Mouse (Mus musculus): Measurements from ENCODE around the gene Zswim7.
"Not testable (repeated sequence)": the region's sequence is repeated elsewhere in the genome, so short reads cannot be mapped to it uniquely, and the experiment has no call there.

The Zswim7 gene

GRCm38 (mm10) chr11:62280675-62281600, at the start of gene Zswim7, which contains the start of gene Ttc19:
Zswim7 (minus strand) TSS chr11:62281375.
Ttc19 (plus strand) TSS chr11:62281473.
- peak; percentile 90 for DNase-seq

GRCm38 (mm10) chr11:62323659-62324058, 42.5 kb upstream of the Zswim7 start:
- DNase-seq = no peak

DNA sequence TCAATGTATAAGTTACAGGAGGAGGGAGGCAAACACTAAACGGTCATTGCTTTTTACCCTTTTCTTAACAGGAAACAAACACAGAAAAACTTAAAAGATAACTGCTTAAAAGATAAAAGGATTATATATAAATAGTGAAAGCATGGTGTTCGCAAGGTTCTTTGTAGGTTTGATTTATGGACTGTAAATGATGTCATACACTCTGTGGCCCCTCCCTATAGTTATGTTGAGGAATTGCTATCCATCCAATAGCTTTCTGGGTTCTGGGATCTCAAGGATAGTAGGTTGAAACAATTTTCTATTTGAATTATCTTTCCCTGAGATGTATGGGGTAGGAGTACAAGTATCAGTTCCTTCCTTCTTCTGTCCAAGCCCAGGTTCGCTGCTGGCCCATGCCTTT, 38.9 kb upstream of the Zswim7 start:
- no peak for DNase-seq

GRCm38 (mm10) chr11:62317746-62318145, 36.6 kb upstream of the Zswim7 start:
- DNase-seq = peak; percentile 32

DNA sequence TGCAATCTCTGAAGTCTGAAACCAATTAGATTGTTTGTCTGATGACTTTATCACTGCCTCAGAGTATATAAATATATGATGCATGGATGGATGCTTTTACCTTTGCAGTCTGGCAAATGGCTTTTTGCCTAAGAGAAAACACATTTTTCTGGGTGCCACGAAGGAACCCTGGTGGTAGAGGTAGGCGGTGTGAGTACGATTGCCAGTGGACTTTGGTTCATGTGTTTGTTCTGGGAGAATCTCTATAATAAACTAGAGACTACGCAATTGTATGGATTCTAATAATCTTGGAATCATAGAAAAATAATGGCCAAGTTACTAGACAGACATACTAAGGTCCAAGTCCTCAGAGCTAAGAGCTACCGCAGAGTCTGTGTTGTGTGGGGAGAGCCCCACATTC, 33.8 kb upstream of the Zswim7 start:
- no peak for DNase-seq

DNA sequence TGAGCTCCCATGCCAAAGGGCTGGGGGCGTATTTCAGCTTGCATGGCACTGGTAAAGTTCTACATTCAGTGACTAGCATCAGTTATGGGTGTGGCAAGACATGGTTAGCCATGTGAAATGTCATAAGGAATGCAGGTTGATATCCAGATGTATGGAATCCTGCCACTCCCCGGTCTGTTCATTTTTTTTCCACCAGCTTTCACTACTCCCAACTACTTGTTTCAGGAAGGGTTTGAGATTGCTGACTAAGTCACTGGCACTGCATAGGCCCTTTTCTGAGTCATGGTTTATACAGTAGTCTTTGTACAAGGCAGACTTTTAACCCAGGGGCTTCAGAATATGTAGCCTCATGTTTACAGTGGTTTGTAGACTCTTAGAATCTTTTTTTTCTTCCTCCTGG, 28.1 kb upstream of the Zswim7 start:
- no peak for DNase-seq

DNA sequence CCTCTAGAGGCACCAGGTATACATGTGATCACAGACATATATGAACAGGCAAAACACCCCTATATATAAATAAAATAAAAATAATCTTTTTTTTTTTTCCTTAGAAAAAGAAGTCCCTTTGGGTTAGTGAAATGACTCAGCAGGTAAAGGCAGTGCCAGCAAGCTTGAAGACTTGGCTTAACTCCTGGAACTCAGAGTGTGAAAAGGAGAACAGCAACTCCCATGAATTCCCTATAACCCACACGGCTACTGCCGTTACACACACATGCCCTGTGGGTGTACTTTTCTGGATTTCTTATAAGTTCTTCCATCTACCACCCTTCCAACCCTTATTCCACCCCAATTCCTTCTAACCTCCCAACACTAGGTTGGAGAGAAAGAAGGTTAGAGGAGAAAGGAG, 24.7 kb upstream of the Zswim7 start:
- DNase-seq = no peak

- DNase-seq = no peak
Observed at GRCm38 (mm10) chr11:62298883-62299282, 17.7 kb upstream of the Zswim7 start.

- no peak for DNase-seq
Observed at GRCm38 (mm10) chr11:62294121-62294520, 12.9 kb upstream of the Zswim7 start.

- no peak for DNase-seq
Observed at GRCm38 (mm10) chr11:62287700-62288099, 6.5 kb upstream of the Zswim7 start.

DNA sequence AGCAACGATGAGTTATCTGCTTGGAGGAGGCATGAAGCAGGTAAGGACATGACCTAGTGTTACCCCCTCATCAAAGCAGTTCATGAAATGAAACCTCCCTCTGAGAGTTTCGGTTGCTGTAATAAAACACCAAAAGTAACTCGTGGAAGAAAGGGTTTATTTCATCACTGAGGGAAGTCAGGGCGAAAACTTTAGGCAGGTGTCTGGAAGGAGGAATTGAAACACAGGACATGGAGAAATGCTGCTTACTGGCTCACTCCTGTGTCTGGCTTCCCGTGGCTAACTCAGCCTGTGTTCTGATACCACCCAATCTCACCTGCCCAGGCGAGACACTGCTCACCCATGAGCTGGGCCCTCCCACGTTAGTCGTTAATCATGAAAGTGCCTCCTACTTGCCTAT, 3.8 kb upstream of the Zswim7 start:
- no peak for DNase-seq

DNA sequence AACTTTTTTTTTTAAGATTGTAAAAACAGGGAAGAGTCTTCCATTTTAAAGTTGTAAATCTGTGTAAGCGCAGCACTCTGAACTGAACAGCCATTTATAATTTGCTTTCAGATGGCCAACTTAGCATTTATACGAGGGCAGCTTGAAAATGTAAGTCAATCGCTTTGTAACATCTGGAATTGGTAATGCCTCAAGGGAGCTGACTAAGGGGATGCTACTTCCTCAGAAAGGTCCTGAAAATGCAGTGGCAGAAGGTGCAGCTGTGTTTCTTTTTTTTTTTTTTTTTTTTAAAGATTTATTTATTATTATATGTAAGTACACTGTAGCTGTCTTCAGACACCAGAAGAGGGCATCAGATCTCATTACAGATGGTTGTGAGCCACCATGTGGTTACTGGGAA, 2.8 kb upstream of the Zswim7 start:
- DNase-seq = not testable (repeated sequence)

- no peak for DNase-seq
Observed at GRCm38 (mm10) chr11:62281601-62281997, 424 bp upstream of the Zswim7 start.

DNA sequence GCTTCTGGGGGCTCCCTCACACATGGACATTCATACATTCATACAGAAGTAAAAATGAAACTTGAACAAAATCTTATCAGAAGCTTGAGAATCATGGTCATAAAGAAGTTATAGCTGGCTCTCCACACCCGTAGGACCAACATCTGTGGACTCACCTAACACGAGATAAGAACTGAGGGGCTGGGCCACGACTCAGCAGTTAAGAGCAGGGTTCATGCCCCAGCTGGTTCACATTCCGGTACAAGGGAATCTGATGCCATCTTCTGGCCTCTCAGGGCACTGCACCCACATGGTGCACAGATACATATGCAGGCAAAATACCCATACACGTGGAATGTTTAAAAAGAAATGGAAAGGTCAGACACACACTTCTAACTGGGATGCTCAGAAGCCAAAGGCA, 3.1 kb downstream of the Zswim7 start:
- DNase-seq = peak; percentile 26

DNA sequence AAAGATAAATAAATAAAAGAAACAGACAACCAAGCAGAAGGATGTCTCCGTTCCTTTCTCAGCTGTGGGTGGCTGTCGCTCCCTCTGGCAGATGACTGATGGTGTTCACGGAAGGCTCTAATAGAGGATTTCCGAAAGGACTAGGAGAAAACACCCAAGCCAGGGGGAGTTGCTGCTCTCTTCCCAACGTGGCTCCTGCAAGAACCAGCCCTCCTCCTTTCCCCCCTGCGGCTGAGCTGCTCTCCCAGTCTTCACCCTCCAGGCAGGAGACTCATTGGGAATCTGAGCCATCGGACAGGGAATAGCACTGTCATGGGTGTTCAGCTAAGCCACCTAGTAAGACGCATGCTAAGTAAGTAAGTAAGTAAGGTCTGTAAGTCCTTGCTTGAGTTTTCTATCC, 4.1 kb downstream of the Zswim7 start:
- no peak for DNase-seq

GRCm38 (mm10) chr11:62270851-62271250, 10.3 kb downstream of the Zswim7 start:
- no peak for DNase-seq

DNA sequence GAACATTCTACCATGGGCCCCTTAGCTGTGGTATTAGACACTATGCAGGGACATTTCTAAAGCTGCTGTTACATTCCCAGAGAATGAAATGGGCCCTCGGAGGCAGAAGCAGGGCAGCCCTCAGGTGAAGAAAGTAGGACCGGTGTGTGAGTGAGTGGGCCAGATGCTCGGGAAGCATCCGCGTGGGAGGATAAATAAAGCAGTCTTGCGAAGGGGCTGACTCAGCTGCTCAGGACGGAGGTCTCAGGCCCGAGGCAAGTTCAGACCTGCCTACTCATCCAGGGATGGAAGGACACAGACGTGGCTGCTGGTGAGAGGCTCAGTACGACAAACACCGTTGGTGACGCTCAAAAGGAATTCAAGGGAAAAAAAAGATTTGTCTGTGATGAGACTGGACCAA, 12.1 kb downstream of the Zswim7 start:
- no peak for DNase-seq

- DNase-seq = no peak
Observed at GRCm38 (mm10) chr11:62268381-62268780, 12.8 kb downstream of the Zswim7 start.

GRCm38 (mm10) chr11:62266466-62267214, 14.5 kb downstream of the Zswim7 start:
- DNase-seq = no peak

DNA sequence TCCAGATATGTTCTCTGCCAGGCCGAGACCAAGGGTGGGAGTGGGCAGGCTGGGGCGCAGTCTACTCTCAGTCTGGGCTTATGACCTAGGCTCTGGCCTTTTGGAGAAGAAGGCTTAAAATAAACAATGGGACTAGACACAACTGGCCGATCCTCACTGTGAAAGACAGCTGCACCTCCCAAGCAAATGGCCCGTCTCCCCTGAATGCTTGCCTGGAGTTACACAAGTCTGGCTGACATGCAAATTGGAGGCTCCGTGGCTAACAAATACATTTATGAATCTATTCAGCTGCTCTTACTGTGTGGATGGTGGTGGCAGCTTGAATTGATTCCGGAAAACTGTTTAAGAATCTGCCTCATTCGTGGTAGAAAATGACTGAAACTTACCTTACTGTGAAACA, 15.5 kb downstream of the Zswim7 start:
- no peak for DNase-seq

DNA sequence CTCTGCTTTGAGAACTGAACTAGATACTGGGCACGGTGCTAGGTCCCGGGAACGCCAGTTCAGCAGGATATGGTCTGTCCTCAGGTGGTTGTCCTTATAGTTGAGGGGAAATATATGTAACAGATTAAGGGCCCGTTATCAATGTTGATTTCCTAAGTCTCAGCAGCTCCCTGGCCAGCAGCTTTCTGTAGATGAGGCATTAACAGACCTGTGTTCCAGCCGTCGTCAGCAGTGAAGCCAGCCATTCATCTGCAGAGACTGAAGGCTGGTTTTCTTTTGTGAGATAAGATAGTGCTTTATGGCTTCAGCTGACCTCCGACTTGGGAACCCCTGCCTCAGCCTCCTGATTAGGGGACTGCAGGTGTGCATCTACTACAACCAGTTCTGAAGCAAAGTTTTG, 17.2 kb downstream of the Zswim7 start:
- DNase-seq = no peak

- no peak for DNase-seq
Observed at GRCm38 (mm10) chr11:62263599-62263998, 17.6 kb downstream of the Zswim7 start.

GRCm38 (mm10) chr11:62259214-62259613, 22.0 kb downstream of the Zswim7 start:
- no peak for DNase-seq

- DNase-seq = no peak
Observed at GRCm38 (mm10) chr11:62253380-62253779, 27.8 kb downstream of the Zswim7 start.

All from cerebellum, adult 11 months (tissue).